11 mouse cellular contexts compared by ENCODE assay signal in the genomic region with DNA sequence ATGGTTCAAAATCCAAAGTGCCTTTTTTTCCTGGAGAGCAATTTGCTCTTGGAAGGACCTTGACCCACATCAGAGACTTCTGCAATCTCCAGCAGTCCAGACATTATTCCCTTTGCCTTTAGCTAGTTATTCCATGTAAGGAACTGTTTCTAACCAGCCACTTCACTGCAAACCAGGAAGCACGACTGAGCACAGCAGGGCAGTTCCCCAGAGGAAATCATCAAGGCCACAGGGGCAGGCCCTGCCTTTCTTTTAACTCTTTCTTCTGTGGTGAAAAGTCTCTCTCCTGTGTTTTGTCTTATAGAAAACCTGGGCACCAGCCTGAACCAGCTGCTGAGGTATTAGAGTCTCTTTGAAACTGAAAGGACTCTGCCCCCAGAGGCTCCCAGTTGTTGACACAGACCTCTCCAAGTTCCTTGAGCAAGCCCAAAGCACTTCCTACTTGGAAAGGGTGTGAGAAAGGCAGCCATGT. TPM values are rescaled to one million over a fixed set of nuclear protein-coding genes. Genes with fewer than 3 reads are reported as not detected.
DNase-seq lines count a peak whose midpoint lies in the region; ATAC-seq and TF ChIP-seq lines count a peak whose summit lies in the region.
"Had no signal": no experiment of that assay in that cellular context is flagged by ENCODE, and none has a peak within 500 bp of the region (broad histone marks: within the 10 kb centered on the region; RNA-seq: fewer than 3 reads in every experiment).

No protein-coding gene starts in this region.

- intact Hi-C loops in heart, adult 2 months (cut with DNase I) = no loop called here
- intact Hi-C loops in gastrocnemius, postnatal 14 days (cut with DNase I; ENCODE audit: low total_unique reads) = no loop called here

- TF ChIP-seq POLR2A in heart, adult 2 months (IDR thresholded peaks at IDR 0.05; ENCODE audit: insufficient read depth, low read depth, low read length) = no peak

- no peak overlapping the region for H3K4me2 ChIP-seq in lung, postnatal 0 days (replicated peaks; ENCODE audit: low read depth, low read length)
- 0 out of 2 replicates have a peak overlapping the region, but pooled peaks have one; percentile 6 for H3K4me2 ChIP-seq in intestine, embryonic 14.5 days (ENCODE audit: low read length)

- peak; percentile 56 for ATAC-seq in lung, postnatal 0 days
- peak; percentile 73 for ATAC-seq in intestine, embryonic 14.5 days (replicated peaks; ENCODE audit: low FRiP score, low TSS enrichment, low read depth)

- no peaks in the 10 kb centered on the region for H3K79me2 ChIP-seq in heart, adult 2 months (replicated peaks; ENCODE audit: control insufficient read depth, insufficient read depth, low read length)

- no peaks in the 10 kb centered on the region for H3K27me3 ChIP-seq in heart, adult 2 months (ENCODE audit: control insufficient read depth, insufficient read depth, low read length)
- no peaks in the 10 kb centered on the region for H3K27me3 ChIP-seq in lung, postnatal 0 days (replicated peaks; ENCODE audit: insufficient read depth, low read length)
- H3K27me3 ChIP-seq in intestine, embryonic 14.5 days (replicated peaks; ENCODE audit: control insufficient read depth, insufficient read depth, low read length) = no peaks in the 10 kb centered on the region

- DNase-seq in heart, adult 11 months = peak; percentile 77
- DNase-seq in heart, adult 2 months = no peak
- DNase-seq in lung, postnatal 0 days (ENCODE audit: low spot score) = peak; percentile 59
- no peak for DNase-seq in lung, postnatal 25 days (ENCODE audit: low spot score)
- DNase-seq in intestine, embryonic 14.5 days (ENCODE audit: low spot score) = peak; percentile 59
- no peak for DNase-seq in ovary, adult 18-20 months (ENCODE audit: low spot score)
- DNase-seq in left cerebral cortex, adult 8-10 months (ENCODE audit: low spot score in 2 of 2) = no peak
- no peak for DNase-seq in gastrocnemius, postnatal 14 days
- DNase-seq: kidney, adult 18-20 months; liver, embryonic 13.5 days; thymus, postnatal 4 days had no signal

- H3K4me3 ChIP-seq in heart, adult 2 months = no peak overlapping the region
- no peak overlapping the region for H3K4me3 ChIP-seq in lung, postnatal 0 days (ENCODE audit: low read depth, low read length)
- H3K4me3 ChIP-seq in intestine, embryonic 14.5 days (ENCODE audit: low read depth, low read length) = no peak overlapping the region
- H3K4me3 ChIP-seq: liver, embryonic 13.5 days had no signal

- WGBS in heart, adult 2 months = 13% methylated on average over 1 of the region's 1 CpGs
- WGBS in lung, postnatal 0 days = 0% methylated on average over 1 of the region's 1 CpGs
- WGBS in intestine, embryonic 14.5 days = 4% methylated on average over 1 of the region's 1 CpGs

- no peak overlapping the region for H3K9ac ChIP-seq in heart, adult 2 months (ENCODE audit: low read depth, low read length)
- H3K9ac ChIP-seq in lung, postnatal 0 days (replicated peaks; ENCODE audit: low read depth) = no peak overlapping the region
- no peak overlapping the region for H3K9ac ChIP-seq in intestine, embryonic 14.5 days (ENCODE audit: low read length)
- H3K9ac ChIP-seq: liver, embryonic 13.5 days had no signal

- H3K27ac ChIP-seq in heart, adult 2 months = no peak overlapping the region
- peak overlapping the region; percentile 34; the same call in 1 of the 2 replicates for H3K27ac ChIP-seq in lung, postnatal 0 days (ENCODE audit: low read length)
- H3K27ac ChIP-seq in intestine, embryonic 14.5 days (ENCODE audit: low read depth) = peak overlapping the region; percentile 38; the same call in 1 of the 2 replicates
- H3K27ac ChIP-seq: liver, embryonic 13.5 days had no signal

- TF ChIP-seq EP300 in heart, adult 2 months (IDR thresholded peaks at IDR 0.05; ENCODE audit: insufficient read depth, low read depth, low read length) = no peak
- TF ChIP-seq EP300 in lung, postnatal 0 days (IDR thresholded peaks at IDR 0.05) = no peak

- no peaks in the 10 kb centered on the region for H3K36me3 ChIP-seq in heart, adult 2 months (ENCODE audit: control insufficient read depth, insufficient read depth, low read length)
- H3K36me3 ChIP-seq in lung, postnatal 0 days (ENCODE audit: insufficient read depth, low read length) = no peaks in the 10 kb centered on the region
- no peaks in the 10 kb centered on the region for H3K36me3 ChIP-seq in intestine, embryonic 14.5 days (ENCODE audit: control insufficient read depth, insufficient read depth, low read length)
- H3K36me3 ChIP-seq: liver, embryonic 13.5 days had no signal

- peaks cover 3% of the 10 kb centered on the region for H3K4me1 ChIP-seq in heart, adult 2 months (ENCODE audit: control insufficient read depth, insufficient read depth, low read length)
- peaks cover 15% of the 10 kb centered on the region; the same call in 1 of the 2 replicates for H3K4me1 ChIP-seq in lung, postnatal 0 days (ENCODE audit: insufficient read depth, low read depth, low read length)
- H3K4me1 ChIP-seq in intestine, embryonic 14.5 days (replicated peaks; ENCODE audit: control insufficient read depth, insufficient read depth, low read length) = peaks cover 8% of the 10 kb centered on the region

- no peaks in the 10 kb centered on the region for H3K9me3 ChIP-seq in lung, postnatal 0 days (ENCODE audit: low read length)
- H3K9me3 ChIP-seq in intestine, embryonic 14.5 days (ENCODE audit: control insufficient read depth, low read length) = no peaks in the 10 kb centered on the region
- H3K9me3 ChIP-seq: liver, embryonic 13.5 days had no signal

- TF ChIP-seq CTCF in heart, adult 2 months (IDR thresholded peaks at IDR 0.05) = no peak
- TF ChIP-seq CTCF in lung, postnatal 0 days (IDR thresholded peaks at IDR 0.05) = no peak

RNA-seq across cellular contexts. Expression of gene Gm11549, which starts 11.6 kb away (rescaled TPM):
- total RNA-seq in heart, adult 2 months (2021) = not detected
- polyA plus RNA-seq in heart, adult 2 months (2012; rRNA removed) = not detected in 2 replicates
- not detected in 2 replicates for polyA plus RNA-seq in lung, postnatal 0 days (2015; fragmentation: Nextera tagmentation; extraction: Ambion mirVana)
- 0.16 and 0.20 TPM in 2 replicates for polyA plus RNA-seq in intestine, embryonic 14.5 days (2014; fragmentation: Nextera tagmentation; extraction: Ambion mirVana)
- total RNA-seq in left cerebral cortex, adult 8-10 months (2022) = 10 to 100 TPM; 24.5 to 30.0 (median 28.1) TPM
- under 1 TPM in 1 of 2 experiments, not detected in 1; 0.06 TPM for total RNA-seq in gastrocnemius, postnatal 14 days (2021)
- polyA plus RNA-seq: liver, embryonic 13.5 days had no signal

RNA-seq across cellular contexts. Expression of gene Exosc9, which starts 19.2 kb away (rescaled TPM):
- total RNA-seq in heart, adult 2 months (2021) = 10 to 100 TPM; 15.6 to 16.4 TPM
- polyA plus RNA-seq in heart, adult 2 months (2012; rRNA removed) = 8.2 and 16.1 TPM in 2 replicates
- polyA plus RNA-seq in lung, postnatal 0 days (2015; fragmentation: Nextera tagmentation; extraction: Ambion mirVana) = 31.0 and 32.7 TPM in 2 replicates
- polyA plus RNA-seq in intestine, embryonic 14.5 days (2014; fragmentation: Nextera tagmentation; extraction: Ambion mirVana) = 60.7 and 62.1 TPM in 2 replicates
- total RNA-seq in left cerebral cortex, adult 8-10 months (2022) = 10 to 100 TPM; 40.6 to 42.9 (median 40.8) TPM
- total RNA-seq in gastrocnemius, postnatal 14 days (2021) = 10 to 100 TPM; 17.0 to 18.3 TPM

RNA-seq across cellular contexts. Expression of gene Ccna2, which starts 38.7 kb away (rescaled TPM):
- under 1 TPM; 0.63 to 0.66 TPM for total RNA-seq in heart, adult 2 months (2021)
- 0.74 and 1.1 TPM in 2 replicates for polyA plus RNA-seq in heart, adult 2 months (2012; rRNA removed)
- polyA plus RNA-seq in lung, postnatal 0 days (2015; fragmentation: Nextera tagmentation; extraction: Ambion mirVana) = 7.3 and 9.8 TPM in 2 replicates
- polyA plus RNA-seq in intestine, embryonic 14.5 days (2014; fragmentation: Nextera tagmentation; extraction: Ambion mirVana) = 210 and 219 TPM in 2 replicates
- total RNA-seq in left cerebral cortex, adult 8-10 months (2022) = 1 to 10 TPM in 3 of 4 experiments, under 1 TPM in 1; 0.99 to 1.4 (median 1.1) TPM
- 1 to 10 TPM; 7.4 to 7.7 TPM for total RNA-seq in gastrocnemius, postnatal 14 days (2021)

RNA-seq across cellular contexts. Expression of gene 1810062G17Rik, which starts 57.5 kb away (rescaled TPM):
- total RNA-seq in heart, adult 2 months (2021) = not detected
- polyA plus RNA-seq in heart, adult 2 months (2012; rRNA removed) = 0.70 and 0.96 TPM in 2 replicates
- polyA plus RNA-seq in lung, postnatal 0 days (2015; fragmentation: Nextera tagmentation; extraction: Ambion mirVana) = 6.9 and 8.0 TPM in 2 replicates
- 1.7 and 1.9 TPM in 2 replicates for polyA plus RNA-seq in intestine, embryonic 14.5 days (2014; fragmentation: Nextera tagmentation; extraction: Ambion mirVana)
- total RNA-seq in left cerebral cortex, adult 8-10 months (2022) = under 1 TPM in 1 of 4 experiments, not detected in 3; 0.50 TPM
- total RNA-seq in gastrocnemius, postnatal 14 days (2021) = under 1 TPM in 1 of 2 experiments, not detected in 1; 0.39 TPM

RNA-seq across cellular contexts. Expression of gene Anxa5, which starts 57.5 kb away (rescaled TPM):
- total RNA-seq in heart, adult 2 months (2021) = 100 to 1,000 TPM; 119 to 131 TPM
- polyA plus RNA-seq in heart, adult 2 months (2012; rRNA removed) = 202 and 223 TPM in 2 replicates
- polyA plus RNA-seq in lung, postnatal 0 days (2015; fragmentation: Nextera tagmentation; extraction: Ambion mirVana) = 449 and 491 TPM in 2 replicates
- polyA plus RNA-seq in intestine, embryonic 14.5 days (2014; fragmentation: Nextera tagmentation; extraction: Ambion mirVana) = 240 and 277 TPM in 2 replicates
- 10 to 100 TPM; 71.4 to 98.2 (median 85.5) TPM for total RNA-seq in left cerebral cortex, adult 8-10 months (2022)
- 100 to 1,000 TPM in 1 of 2 experiments, 10 to 100 TPM in 1; 80.6 to 104 TPM for total RNA-seq in gastrocnemius, postnatal 14 days (2021)

Comparison
In these comparisons a context has a peak if more than half of its experiments do, and no peak if none do; other contexts are left out.
1. DNase-seq: peak in heart, adult 11 months (single experiment), lung, postnatal 0 days (single experiment) and intestine, embryonic 14.5 days (single experiment); none in heart, adult 2 months (0 of 2), lung, postnatal 25 days (single experiment), ovary, adult 18-20 months (single experiment), left cerebral cortex, adult 8-10 months (0 of 2) and gastrocnemius, postnatal 14 days (single experiment).
2. RNA of gene Gm11549, which starts 11.6 kb away (total RNA-seq): 24.5 to 30.0 TPM in left cerebral cortex, adult 8-10 months; 0.06 TPM in gastrocnemius, postnatal 14 days and not detected in heart, adult 2 months; every median in the first group is over 10 times any median in the second.